Mouse (Mus musculus): ENCODE data around the gene Ren1.

Ren1 gene

DNA sequence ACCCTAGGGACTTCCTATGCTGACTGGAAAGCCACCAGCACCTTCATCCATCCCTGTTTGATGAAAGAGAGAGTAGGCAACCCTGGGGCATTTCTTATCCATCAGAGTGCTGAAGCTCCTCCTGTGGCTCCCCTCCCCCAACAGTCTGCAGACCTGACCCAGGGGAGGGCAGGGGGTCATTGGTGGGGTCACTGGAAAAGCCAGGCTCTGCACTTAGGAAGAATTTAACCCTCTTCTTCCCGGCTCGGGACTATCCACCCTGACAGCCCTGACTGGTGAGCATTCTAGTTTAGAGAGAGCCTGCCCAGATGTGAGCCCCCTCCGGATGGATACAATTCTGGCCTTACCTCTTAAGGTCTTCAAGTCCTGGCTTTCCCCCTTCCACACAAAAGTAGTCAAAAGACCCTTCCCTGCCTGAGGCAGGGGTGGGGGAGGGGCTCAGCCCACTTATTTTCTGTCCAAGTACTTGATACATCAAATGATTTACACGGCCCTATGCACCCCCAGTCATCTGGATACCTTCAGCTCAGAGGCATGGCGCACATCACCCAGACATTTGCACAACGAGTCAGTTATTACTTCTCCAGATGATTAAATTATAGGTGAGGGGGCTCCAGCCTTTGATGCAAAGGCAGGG is 58.7 kb downstream of the Ren1 start:
- no peak for ATAC-seq (ENCODE audit: low TSS enrichment)

DNA sequence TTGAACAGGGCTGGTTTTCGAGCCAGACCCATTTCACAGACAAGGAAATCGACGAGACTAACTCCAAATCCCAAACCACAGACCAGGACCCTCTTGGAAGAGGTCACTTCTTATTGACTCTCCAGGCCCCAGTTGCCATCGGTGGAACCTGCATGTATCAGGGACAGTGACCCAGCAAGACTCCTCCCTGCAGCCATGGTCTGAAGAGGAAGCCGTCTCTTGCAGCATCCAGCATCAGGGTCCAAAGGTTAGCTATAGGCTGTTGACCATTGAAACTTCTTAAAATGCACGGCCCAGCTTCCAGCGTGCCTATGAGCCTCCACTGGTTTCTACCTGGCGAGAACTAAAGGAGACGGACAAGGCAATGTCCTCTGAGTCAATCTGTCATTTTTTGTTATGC is 59.5 kb downstream of the Ren1 start:
- ATAC-seq (ENCODE audit: low TSS enrichment): no peak
